Mouse (Mus musculus) adrenal gland, adult 8-10 months (tissue): ENCODE results near the gene Sel1l3. TPM values are rescaled to one million over a fixed set of nuclear protein-coding genes. Genes with fewer than 3 reads are reported as not detected.

Experiments
- DNase-seq: peaks from one replicate; pipeline ENCODE4 v3.0.0; 2022
- total RNA-seq, 4 experiments: library from RNA; stranded (reverse); gene quantifications; 2 replicates each; pipeline ENCODE4 v1.2.4; 2022

Sel1l3 gene
- total RNA-seq, 4 experiments from 2014 or later, result 1.5 to 3.9 (median 2.1) TPM

- DNase-seq, result no peak
Observed at GRCm38 (mm10) chr5:53212782-53213710, 681 bp downstream of the Sel1l3 start.

DNA sequence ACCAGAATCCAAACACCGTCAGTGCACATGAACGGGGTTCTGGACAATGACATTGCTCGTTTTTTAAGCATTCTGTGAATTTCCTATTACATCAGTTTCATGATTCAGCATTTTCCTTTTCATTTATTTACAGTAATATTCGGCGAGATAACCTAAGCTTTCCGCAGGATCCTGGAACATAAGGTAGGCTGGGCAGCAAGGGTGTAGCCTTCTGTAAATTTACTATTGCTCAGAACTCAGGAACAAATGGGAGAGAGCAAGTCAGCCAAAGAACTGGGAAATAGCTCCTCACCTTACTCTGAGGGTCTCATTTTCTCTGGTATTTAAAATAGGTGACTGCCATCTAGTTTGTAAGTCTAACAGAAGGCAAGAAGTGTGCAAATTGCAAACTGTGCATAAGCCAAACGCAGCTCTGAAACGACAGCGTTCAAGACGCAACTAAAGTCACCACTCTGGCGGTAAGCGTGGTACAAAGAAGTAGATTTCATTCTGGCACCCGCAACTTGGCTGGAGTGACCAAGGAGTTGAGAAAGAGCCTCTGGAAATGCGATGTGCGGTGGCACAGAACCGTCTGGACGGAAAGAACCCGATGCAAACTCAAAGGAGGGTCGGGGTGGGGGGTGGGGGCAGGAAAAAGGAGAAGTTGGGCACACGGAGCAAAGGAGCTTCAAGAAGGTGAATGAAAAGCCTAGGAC is 1.5 kb downstream of the Sel1l3 start:
- no peak for DNase-seq

DNA sequence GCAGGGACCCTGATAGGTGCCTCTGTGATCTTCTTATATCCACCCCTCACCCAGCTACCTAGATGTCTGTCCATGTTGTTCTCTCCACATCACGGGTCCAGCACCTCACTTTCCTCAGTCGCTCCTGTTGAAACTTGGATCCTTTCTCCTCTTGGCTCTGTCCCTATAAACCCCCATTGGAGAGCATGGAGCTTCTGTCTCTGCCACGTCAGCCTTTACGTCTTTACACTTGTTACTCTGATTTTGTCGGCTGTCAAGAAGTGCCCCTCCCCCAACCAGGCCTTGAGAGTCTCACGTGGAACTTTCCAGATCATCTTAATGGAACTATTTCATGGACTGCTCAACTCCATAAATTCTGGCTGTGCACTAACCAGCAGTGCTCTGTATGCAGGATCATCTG is 2.5 kb downstream of the Sel1l3 start:
- no peak for DNase-seq

DNA sequence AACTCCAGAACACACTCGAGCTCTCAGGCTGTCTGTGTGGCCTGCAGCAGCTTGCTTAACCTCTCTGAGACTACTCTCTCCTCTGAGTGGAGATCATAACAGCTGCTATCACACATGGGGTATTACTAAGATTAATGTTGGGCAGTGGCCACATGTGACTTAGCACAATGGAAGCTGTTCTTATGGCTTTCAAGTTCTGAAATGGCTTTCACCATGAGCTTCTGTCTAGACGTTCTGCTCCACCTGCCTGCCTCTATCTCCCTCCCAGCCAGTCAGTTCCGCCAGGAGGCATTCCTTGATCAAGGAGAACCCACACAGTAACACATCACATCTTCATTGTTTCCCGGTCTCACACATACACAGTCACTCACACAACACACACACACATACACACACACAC is 3.2 kb downstream of the Sel1l3 start:
- DNase-seq, result no peak

GRCm38 (mm10) chr5:53209773-53210172 is 4.0 kb downstream of the Sel1l3 start:
- no peak for DNase-seq

DNA sequence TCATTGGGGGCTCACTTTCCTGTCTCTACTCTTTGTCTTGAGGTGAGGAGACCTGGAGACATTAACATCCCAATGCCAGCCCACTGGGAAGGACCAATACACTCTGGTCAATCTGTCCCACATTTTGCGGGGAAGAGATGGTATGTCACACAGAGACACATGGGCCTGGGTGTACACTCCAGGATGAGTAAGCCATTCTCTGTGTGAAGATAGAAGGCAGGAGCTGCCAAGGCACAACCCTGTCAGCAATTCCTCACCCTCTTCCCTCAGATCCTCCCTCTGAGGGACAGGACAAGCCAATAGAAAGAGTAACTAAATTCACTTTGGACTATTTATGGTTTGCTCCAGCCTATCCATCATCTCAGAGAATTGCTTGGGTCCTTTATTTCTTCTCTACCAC is 5.0 kb downstream of the Sel1l3 start:
- no peak for DNase-seq

DNA sequence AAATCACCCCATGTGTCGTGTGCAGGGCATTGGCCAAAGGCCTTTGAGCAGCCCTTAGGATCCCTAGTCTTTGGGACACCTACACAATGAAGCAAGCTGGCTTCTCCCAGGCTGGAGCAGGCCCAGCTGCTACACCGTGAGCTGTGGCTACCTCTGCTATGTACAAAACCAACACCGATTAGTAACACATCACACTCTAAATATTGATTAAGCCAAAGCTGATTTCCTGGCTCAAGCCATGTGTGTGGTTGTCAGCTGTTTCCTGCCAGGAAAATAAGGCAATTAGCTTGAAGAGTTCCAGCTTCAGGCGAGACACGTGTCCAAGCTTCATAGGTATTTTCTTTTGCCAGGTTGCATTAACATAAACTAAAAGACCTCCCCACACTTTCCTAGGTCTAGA is 7.2 kb downstream of the Sel1l3 start:
- DNase-seq, result no peak

- DNase-seq, result no peak
Observed at GRCm38 (mm10) chr5:53202748-53203147, 11.0 kb downstream of the Sel1l3 start.

- DNase-seq, result no peak
Observed at GRCm38 (mm10) chr5:53200825-53201224, 12.9 kb downstream of the Sel1l3 start.

- no peak for DNase-seq
Observed at GRCm38 (mm10) chr5:53198408-53198807, 15.3 kb downstream of the Sel1l3 start.

DNA sequence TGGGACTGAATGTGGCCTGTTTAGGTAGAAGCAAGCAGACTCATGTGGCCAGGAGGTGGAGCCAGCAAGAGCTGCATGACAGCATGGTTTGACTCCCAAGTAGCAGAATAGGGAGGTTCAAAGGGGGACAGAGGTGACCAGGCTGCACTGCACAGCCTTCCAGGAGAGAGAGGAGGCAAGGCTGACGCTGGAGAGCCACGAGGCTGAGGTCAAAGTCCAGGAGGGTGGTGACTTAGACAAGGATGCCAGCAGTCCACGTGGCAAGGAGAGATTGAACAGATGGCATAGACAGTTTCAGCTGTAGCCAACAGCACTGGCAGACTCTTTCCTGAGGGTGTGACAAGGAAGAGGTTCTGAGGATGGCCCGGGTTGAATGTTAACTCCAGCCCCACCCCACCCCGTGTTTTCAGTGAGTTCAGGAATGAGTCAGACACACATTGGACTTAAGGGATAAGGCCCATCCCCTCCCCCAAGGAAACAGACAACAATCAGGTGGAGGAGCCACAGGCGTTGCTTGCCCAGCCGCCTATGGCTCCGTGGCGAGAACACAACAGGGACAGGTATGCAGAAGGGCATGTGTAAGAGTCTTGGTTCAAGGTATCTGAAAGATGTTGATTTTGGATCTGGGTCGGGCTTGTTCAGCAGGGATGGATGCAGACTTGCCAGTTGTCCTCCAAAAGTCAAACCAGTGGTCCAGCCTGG is 17.2 kb downstream of the Sel1l3 start:
- no peak for DNase-seq

DNA sequence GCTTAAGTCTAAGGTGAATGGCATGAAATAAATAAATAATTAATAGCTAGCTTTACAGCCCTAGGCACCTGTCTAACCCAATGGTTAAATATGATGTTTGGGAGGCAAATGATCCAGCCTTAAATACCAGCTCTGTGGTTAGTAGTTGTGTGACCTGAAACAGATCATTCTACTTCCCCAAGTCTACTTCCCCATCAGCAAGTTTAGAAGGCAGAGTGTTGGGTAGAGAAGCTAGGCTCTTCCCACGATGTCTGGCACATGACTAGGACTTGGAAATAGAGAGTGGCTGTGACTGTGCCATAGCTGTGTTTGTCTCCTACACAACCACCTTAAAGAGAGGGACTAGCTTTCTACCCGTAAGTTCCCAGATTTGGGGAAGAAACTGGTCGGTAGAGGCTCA is 18.9 kb downstream of the Sel1l3 start:
- DNase-seq, result no peak

GRCm38 (mm10) chr5:53194421-53194820 is 19.3 kb downstream of the Sel1l3 start:
- DNase-seq, result no peak

DNA sequence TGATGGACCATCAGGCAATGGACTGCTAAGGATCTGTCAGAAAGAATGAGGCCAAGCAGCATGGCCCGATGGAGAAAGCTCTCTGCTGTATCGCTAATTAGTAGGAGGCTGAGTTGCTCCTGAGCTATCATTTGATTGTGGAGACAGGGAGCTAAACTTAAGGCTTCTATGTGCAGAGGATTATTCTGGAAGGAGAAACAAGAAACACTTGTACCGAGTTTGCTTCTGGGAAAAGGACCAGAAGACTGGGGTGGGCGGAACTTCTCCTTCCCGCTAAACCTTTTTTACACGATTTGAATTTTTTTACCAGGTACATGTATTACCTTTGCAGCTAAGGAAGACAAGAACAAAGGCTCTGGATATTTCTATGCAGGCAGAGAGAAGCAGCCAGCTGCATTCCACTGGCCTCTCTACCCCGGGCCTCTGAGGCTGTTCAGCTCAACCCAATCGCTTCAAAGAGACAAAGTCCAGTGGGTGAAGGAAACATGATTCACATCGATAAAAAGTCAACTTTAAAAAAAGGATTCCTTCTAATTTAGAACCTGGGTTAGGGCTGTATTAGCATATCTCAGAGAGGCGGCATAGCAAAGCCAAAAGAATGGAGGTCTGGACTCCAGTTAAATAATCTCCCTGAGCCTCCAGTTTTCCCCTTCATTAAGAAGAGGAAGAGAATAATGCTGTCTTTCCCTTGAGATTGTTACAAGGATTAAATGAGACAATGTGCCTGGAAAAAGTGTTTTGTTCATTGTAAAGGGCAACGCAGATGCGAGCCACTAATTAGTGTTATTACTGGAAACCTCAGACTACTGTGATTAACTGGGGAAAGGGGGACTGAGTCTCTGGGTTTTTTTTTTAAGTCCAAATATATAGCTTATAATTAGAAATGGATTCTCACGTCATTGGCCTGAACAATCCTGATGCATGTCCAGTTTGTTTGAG is 20.4 kb downstream of the Sel1l3 start:
- DNase-seq, result no peak

DNA sequence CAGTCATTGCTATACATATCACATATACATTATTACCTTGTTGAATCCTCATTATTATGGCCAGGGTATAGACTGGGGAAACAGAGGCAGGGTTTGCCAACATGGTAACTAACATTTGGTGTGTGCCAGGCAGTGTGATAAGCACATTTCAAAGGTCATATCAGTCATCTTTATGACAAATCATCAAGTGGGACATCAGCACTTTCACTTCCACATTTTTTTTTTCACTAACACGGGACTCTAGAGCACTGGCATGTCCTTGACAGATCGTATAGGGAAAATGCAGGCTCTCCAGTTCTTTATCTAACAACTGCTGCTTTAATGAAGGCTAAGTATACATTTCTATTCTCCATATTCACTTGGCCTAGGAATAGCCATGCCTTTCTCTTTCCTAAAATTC is 25.1 kb downstream of the Sel1l3 start:
- DNase-seq, result no peak

- DNase-seq, result peak; percentile 18
Observed at GRCm38 (mm10) chr5:53187245-53187644, 26.5 kb downstream of the Sel1l3 start.

DNA sequence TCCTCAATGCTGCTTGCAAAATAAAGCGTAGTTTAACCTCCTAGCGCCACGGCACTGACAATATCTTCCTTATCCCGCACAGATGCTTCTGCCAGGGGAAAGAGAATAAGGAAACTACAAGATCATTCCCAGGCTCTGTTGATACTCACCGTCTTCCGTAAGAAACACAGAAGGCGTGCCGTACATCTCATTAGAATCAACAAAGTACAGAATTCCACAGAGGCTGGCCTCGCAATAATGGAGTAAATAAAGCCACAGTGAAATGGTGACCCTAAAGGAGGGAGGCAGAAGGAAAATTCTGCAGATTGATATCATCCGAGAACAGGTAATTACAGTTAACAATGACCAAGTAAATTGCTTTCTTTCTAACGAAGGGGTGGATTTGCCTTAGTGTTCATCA is 27.9 kb downstream of the Sel1l3 start:
- no peak for DNase-seq

- DNase-seq, result no peak
Observed at GRCm38 (mm10) chr5:53179965-53180364, 33.8 kb downstream of the Sel1l3 start.

GRCm38 (mm10) chr5:53176703-53177102 is 37.0 kb downstream of the Sel1l3 start:
- DNase-seq, result no peak

GRCm38 (mm10) chr5:53176075-53176474 is 37.7 kb downstream of the Sel1l3 start:
- DNase-seq, result no peak

GRCm38 (mm10) chr5:53175195-53175594 is 38.5 kb downstream of the Sel1l3 start:
- no peak for DNase-seq

- no peak for DNase-seq
Observed at GRCm38 (mm10) chr5:53174461-53174860, 39.3 kb downstream of the Sel1l3 start.
